Mouse (Mus musculus): ENCODE measurements around the gene Kcnh6.

Kcnh6 gene

GRCm38 (mm10) chr11:106007821-106008220, at the start of gene Kcnh6:
TSS of gene Kcnh6 (plus strand) at chr11:106008124.
- peak; percentile 55 for DNase-seq (ENCODE audit: low read depth, low spot score)

- DNase-seq (ENCODE audit: low read depth, low spot score), result no peak
Measured at GRCm38 (mm10) chr11:105958566-105958965, 49.4 kb upstream of the Kcnh6 start.

- DNase-seq (ENCODE audit: low read depth, low spot score), result no peak
Measured at GRCm38 (mm10) chr11:105959355-105959754, 48.6 kb upstream of the Kcnh6 start.

GRCm38 (mm10) chr11:105964691-105965090, 43.2 kb upstream of the Kcnh6 start:
- DNase-seq (ENCODE audit: low read depth, low spot score), result peak; percentile 31

GRCm38 (mm10) chr11:105966288-105966687, 41.6 kb upstream of the Kcnh6 start:
- DNase-seq (ENCODE audit: low read depth, low spot score), result no peak

- DNase-seq (ENCODE audit: low read depth, low spot score), result no peak
Measured at GRCm38 (mm10) chr11:105967741-105968574, 40.0 kb upstream of the Kcnh6 start, which contains the start of gene Ace. TSS of gene Ace (plus strand) at chr11:105967945.

GRCm38 (mm10) chr11:105968948-105969347, 39.0 kb upstream of the Kcnh6 start:
- no peak for DNase-seq (ENCODE audit: low read depth, low spot score)

- peak; percentile 22 for DNase-seq (ENCODE audit: low read depth, low spot score)
Measured at GRCm38 (mm10) chr11:105969516-105969915, 38.4 kb upstream of the Kcnh6 start.

- no peak for DNase-seq (ENCODE audit: low read depth, low spot score)
Measured at GRCm38 (mm10) chr11:105974593-105974992, 33.3 kb upstream of the Kcnh6 start.

GRCm38 (mm10) chr11:105975050-105975449, 32.9 kb upstream of the Kcnh6 start:
- DNase-seq (ENCODE audit: low read depth, low spot score), result no peak

- no peak for DNase-seq (ENCODE audit: low read depth, low spot score)
Measured at GRCm38 (mm10) chr11:105975636-105976035, 32.3 kb upstream of the Kcnh6 start.

- no peak for DNase-seq (ENCODE audit: low read depth, low spot score)
Measured at GRCm38 (mm10) chr11:105978232-105978631, 29.7 kb upstream of the Kcnh6 start.

GRCm38 (mm10) chr11:105978634-105979033, 29.3 kb upstream of the Kcnh6 start:
- no peak for DNase-seq (ENCODE audit: low read depth, low spot score)

GRCm38 (mm10) chr11:105984452-105984851, 23.5 kb upstream of the Kcnh6 start:
- DNase-seq (ENCODE audit: low read depth, low spot score), result no peak

GRCm38 (mm10) chr11:105987446-105987845, 20.5 kb upstream of the Kcnh6 start:
- no peak for DNase-seq (ENCODE audit: low read depth, low spot score)

- no peak for DNase-seq (ENCODE audit: low read depth, low spot score)
Measured at GRCm38 (mm10) chr11:105989446-105989845, 18.5 kb upstream of the Kcnh6 start.

- DNase-seq (ENCODE audit: low read depth, low spot score), result no peak
Measured at GRCm38 (mm10) chr11:105990231-105990630, 17.7 kb upstream of the Kcnh6 start.

GRCm38 (mm10) chr11:105994375-105994774, 13.5 kb upstream of the Kcnh6 start, which contains the start of gene Ace3:
TSS of gene Ace3 (plus strand) at chr11:105994675.
- no peak for DNase-seq (ENCODE audit: low read depth, low spot score)

- DNase-seq (ENCODE audit: low read depth, low spot score), result no peak
Measured at GRCm38 (mm10) chr11:106000062-106000461, 7.9 kb upstream of the Kcnh6 start.

- peak; percentile 61 for DNase-seq (ENCODE audit: low read depth, low spot score)
Measured at GRCm38 (mm10) chr11:106001718-106002117, 6.2 kb upstream of the Kcnh6 start.

- DNase-seq (ENCODE audit: low read depth, low spot score), result no peak
Measured at GRCm38 (mm10) chr11:106004576-106004975, 3.3 kb upstream of the Kcnh6 start.

GRCm38 (mm10) chr11:106005970-106006369, 2.0 kb upstream of the Kcnh6 start:
- no peak for DNase-seq (ENCODE audit: low read depth, low spot score)

- DNase-seq (ENCODE audit: low read depth, low spot score), result no peak
Measured at GRCm38 (mm10) chr11:106012711-106013110, 4.8 kb downstream of the Kcnh6 start.
